Mouse (Mus musculus) MEL (cell line): ENCODE measurements around the gene Kif3b.

Experiments
- CTCF ChIP-seq, 3 experiments: IDR thresholded peaks in 2 of 3; conservative IDR thresholded peaks in 1 of 3; 2 replicates each; pipeline ENCODE4 v1.5.1; 2011 to 2012; ENCODE audit warnings: low read length in 3 of 3, low read depth in 2 of 3, mild to moderate bottlenecking in 2 of 3, improper control_type of control experiment in 1 of 3, inconsistent platforms in 1 of 3, mixed read lengths in 1 of 3, moderate library complexity in 1 of 3; ENCODE audit not compliant: control insufficient read depth in 1 of 3, insufficient read depth in 1 of 3, poor library complexity in 1 of 3, severe bottlenecking in 1 of 3
- ETS1 ChIP-seq: IDR thresholded peaks from 2 replicates; pipeline ENCODE4 v1.6.1; 2012; ENCODE audit warnings: low read depth, mild to moderate bottlenecking, inconsistent platforms, low read length, improper control_type of control experiment, moderate library complexity
- KAT2A ChIP-seq: conservative IDR thresholded peaks from 2 replicates; pipeline ENCODE4 v1.6.1; 2012; ENCODE audit warnings: low read depth, low read length, improper control_type of control experiment, inconsistent platforms
- POLR2A ChIP-seq, 2 experiments: IDR thresholded peaks; 2 replicates each; pipeline ENCODE4 v1.6.1; 2011 to 2012; ENCODE audit warnings: low read length in 2 of 2, mild to moderate bottlenecking in 2 of 2, control low read depth in 1 of 2, improper control_type of control experiment in 1 of 2, low read depth in 1 of 2, moderate library complexity in 1 of 2; ENCODE audit not compliant: control insufficient read depth in 1 of 2, insufficient read depth in 1 of 2, poor library complexity in 1 of 2
- RCOR1 ChIP-seq: IDR thresholded peaks from 2 replicates; pipeline ENCODE4 v1.6.1; 2012; ENCODE audit warnings: low read depth, mild to moderate bottlenecking, inconsistent platforms, low read length, improper control_type of control experiment
- TAL1 ChIP-seq: IDR thresholded peaks from 2 replicates; pipeline ENCODE4 v1.6.1; 2012; ENCODE audit warnings: mild to moderate bottlenecking, inconsistent platforms, low read length, moderate library complexity, mixed read lengths
- ZC3H11A ChIP-seq: IDR thresholded peaks from 2 replicates; pipeline ENCODE4 v1.6.1; 2012; ENCODE audit warnings: low read depth, mild to moderate bottlenecking, inconsistent platforms, low read length, improper control_type of control experiment

DNA sequence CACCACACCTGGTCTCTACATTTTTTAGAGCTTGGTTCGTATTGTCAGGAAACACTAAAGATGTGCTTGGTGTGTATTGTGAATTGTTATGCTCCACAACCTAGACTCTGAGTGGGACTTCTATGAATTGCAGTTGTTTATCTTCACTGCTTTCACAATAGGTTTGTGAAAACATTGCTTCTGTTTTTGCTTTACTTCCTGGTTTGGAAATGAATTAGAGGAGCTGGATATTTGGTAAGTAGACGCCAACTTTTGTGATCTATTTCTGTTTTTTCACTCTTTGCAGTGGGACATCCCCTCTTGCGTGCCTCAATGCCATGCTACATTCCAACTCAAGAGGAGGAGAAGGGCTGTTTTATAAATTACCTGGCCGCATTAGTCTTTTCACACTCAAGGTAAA, 65.6 kb downstream of the Kif3b start:
- TF ChIP-seq CTCF (IDR thresholded peaks at IDR 0.05 in 2 of 3, conservative IDR thresholded peaks at IDR 0.05 in 1 of 3; ENCODE audit: control insufficient read depth in 1 of 3, insufficient read depth in 1 of 3, low read depth in 2 of 3, low read length in 3 of 3, poor library complexity in 1 of 3, severe bottlenecking in 1 of 3): no peak
- TF ChIP-seq ETS1: no peak
- TF ChIP-seq TAL1: no peak
- TF ChIP-seq ZC3H11A: no peak
- no peak for TF ChIP-seq POLR2A (IDR thresholded peaks at IDR 0.05; ENCODE audit: control insufficient read depth in 1 of 2, insufficient read depth in 1 of 2, low read depth in 1 of 2, low read length in 2 of 2, poor library complexity in 1 of 2)
- TF ChIP-seq RCOR1: no peak
- no peak for TF ChIP-seq KAT2A
